Mouse (Mus musculus): ENCODE data around the gene Slc7a5. TPM values are rescaled to one million over a fixed set of nuclear protein-coding genes. Genes with fewer than 3 reads are reported as not detected.

The Slc7a5 gene
- polyA plus RNA-seq, 1 experiment from 2014 or later: 37.3 TPM

DNA sequence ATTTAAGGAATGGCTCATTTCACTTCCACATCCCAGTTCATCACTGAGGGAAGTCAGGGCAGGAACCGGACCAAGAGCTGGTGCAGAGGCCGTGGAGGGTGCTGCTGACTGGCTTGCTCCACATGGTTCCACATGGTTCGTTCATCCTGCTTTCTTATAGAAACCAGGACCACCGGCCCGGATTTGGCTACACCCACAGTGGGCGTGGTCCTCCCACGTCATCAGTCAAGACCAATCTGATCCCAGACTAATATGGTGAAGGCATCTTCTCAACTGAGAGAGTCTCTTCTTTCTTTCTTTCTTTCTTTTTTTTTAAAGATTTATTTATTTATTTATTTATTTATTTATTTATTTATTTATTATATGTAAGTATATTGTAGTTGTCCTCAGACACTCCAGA, 24.1 kb upstream of the Slc7a5 start:
- H3K9me3 ChIP-seq (ENCODE audit: control insufficient read depth, low read length): no peaks in the 10 kb centered on the region
- H3K4me1 ChIP-seq (ENCODE audit: control insufficient read depth, insufficient read depth, low read length): peaks cover 3% of the 10 kb centered on the region; the same call in 1 of the 2 replicates
- ATAC-seq (ENCODE audit: insufficient read depth, low FRiP score, low TSS enrichment) (no peak), DNase-seq (ENCODE audit: low spot score) (no peak)
- no peak overlapping the region for H3K4me2 ChIP-seq (ENCODE audit: low read depth)
- no peak overlapping the region for H3K4me3 ChIP-seq (ENCODE audit: low read depth, low read length)
- H3K36me3 ChIP-seq (ENCODE audit: control insufficient read depth, insufficient read depth, low read length): no peaks in the 10 kb centered on the region
- no peaks in the 10 kb centered on the region for H3K27me3 ChIP-seq (ENCODE audit: control insufficient read depth, insufficient read depth, low read length)
- no peak overlapping the region for H3K9ac ChIP-seq (ENCODE audit: low read length)
- H3K27ac ChIP-seq (ENCODE audit: low read depth, low read length): no peak overlapping the region
- 84% methylated on average over 7 of the region's 7 CpGs for WGBS

DNA sequence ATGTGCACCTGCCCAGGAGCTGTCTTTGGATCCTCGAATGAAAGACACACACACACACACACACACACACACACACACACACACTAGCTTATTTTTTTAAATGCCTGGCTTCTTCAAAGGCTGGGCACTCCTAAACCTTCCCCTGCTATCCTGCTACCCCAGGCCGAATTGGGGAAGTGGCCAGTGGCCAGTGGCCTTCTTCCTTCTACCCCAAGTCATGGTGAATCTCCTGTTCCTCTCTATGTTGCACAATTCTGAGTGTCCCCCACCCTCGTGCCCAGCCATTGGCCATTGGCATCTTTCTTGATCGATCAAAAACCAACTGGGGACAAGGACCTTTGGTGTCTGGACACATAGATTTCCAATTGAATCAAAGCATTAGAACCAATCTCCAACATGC, 22.6 kb upstream of the Slc7a5 start:
- no peak for DNase-seq (ENCODE audit: low spot score)
- H3K27ac ChIP-seq (ENCODE audit: low read depth, low read length): no peak overlapping the region
- no peaks in the 10 kb centered on the region for H3K27me3 ChIP-seq (ENCODE audit: control insufficient read depth, insufficient read depth, low read length)
- 81% methylated on average over 4 of the region's 4 CpGs for WGBS
- H3K4me3 ChIP-seq (ENCODE audit: low read depth, low read length): no peak overlapping the region
- peaks cover 2% of the 10 kb centered on the region; the same call in 1 of the 2 replicates for H3K4me1 ChIP-seq (ENCODE audit: control insufficient read depth, insufficient read depth, low read length)
- ATAC-seq (ENCODE audit: insufficient read depth, low FRiP score, low TSS enrichment): no peak
- H3K36me3 ChIP-seq (ENCODE audit: control insufficient read depth, insufficient read depth, low read length): no peaks in the 10 kb centered on the region
- no peak overlapping the region for H3K9ac ChIP-seq (ENCODE audit: low read length)
- no peaks in the 10 kb centered on the region for H3K9me3 ChIP-seq (ENCODE audit: control insufficient read depth, low read length)
- H3K4me2 ChIP-seq (ENCODE audit: low read depth): no peak overlapping the region

- no peak overlapping the region for H3K9ac ChIP-seq (ENCODE audit: low read length)
- DNase-seq (ENCODE audit: low spot score) (peak; percentile 56), ATAC-seq (ENCODE audit: insufficient read depth, low FRiP score, low TSS enrichment) (no peak)
- no peak overlapping the region for H3K27ac ChIP-seq (ENCODE audit: low read depth, low read length)
- H3K9me3 ChIP-seq (ENCODE audit: control insufficient read depth, low read length): no peaks in the 10 kb centered on the region
- no peak overlapping the region for H3K4me2 ChIP-seq (ENCODE audit: low read depth)
- no peaks in the 10 kb centered on the region for H3K4me1 ChIP-seq (ENCODE audit: control insufficient read depth, insufficient read depth, low read length)
- H3K36me3 ChIP-seq (ENCODE audit: control insufficient read depth, insufficient read depth, low read length): no peaks in the 10 kb centered on the region
- 41% methylated on average over 8 of the region's 8 CpGs for WGBS
- H3K4me3 ChIP-seq (ENCODE audit: low read depth, low read length): no peak overlapping the region
- no peaks in the 10 kb centered on the region for H3K27me3 ChIP-seq (ENCODE audit: control insufficient read depth, insufficient read depth, low read length)
These were observed 19.8 kb upstream of the Slc7a5 start for GRCm38 (mm10) chr8:121927316-121927715.

DNA sequence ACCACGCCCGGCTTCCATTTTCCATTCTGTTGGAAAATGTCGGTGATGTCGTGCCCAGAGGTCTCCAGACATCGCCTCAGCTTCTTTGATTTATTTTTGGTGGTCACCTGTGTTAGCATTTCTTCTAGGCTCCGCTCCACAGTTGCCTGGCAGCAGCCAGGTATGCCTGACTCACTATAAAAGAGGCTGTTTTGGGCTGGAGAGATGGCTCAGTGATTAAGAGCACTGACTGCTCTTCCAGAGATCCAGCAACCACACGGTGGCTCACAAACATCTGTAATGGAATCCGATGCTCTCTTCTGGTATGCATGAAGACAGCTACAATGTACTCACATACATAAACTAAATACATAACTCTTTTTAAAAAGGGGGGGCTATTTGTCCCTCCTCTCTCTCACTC, 18.8 kb upstream of the Slc7a5 start:
- DNase-seq (ENCODE audit: low spot score) (no peak), ATAC-seq (ENCODE audit: insufficient read depth, low FRiP score, low TSS enrichment) (no peak)
- Histone ChIP-seq H3K4me2 (ENCODE audit: low read depth) (no peak overlapping the region), H3K27me3 (ENCODE audit: control insufficient read depth, insufficient read depth, low read length) (no peaks in the 10 kb centered on the region), H3K36me3 (ENCODE audit: control insufficient read depth, insufficient read depth, low read length) (no peaks in the 10 kb centered on the region), H3K27ac (ENCODE audit: low read depth, low read length) (no peak overlapping the region), H3K4me3 (ENCODE audit: low read depth, low read length) (no peak overlapping the region), H3K9ac (ENCODE audit: low read length) (no peak overlapping the region), H3K9me3 (ENCODE audit: control insufficient read depth, low read length) (no peaks in the 10 kb centered on the region), H3K4me1 (ENCODE audit: control insufficient read depth, insufficient read depth, low read length) (no peaks in the 10 kb centered on the region)
- 66% methylated on average over 8 of the region's 8 CpGs for WGBS

DNA sequence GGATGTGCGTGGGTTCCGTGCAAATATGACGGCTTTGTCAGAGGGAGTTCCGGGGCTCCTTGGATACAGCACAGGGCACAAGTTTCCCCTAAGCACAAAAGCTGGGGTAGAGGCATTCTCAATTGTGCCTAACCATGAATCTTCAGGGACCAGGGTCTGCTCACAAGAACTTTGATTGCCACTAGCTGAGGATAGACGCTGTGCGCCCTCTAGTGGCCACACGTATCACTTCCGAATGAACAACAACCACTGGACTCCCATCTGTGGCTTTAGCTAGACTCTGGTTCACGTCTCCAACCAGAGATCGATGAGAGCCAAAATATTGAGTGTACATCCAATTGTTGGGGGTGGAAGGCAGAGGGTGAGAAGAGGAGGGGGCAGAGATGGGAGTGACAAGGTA, 18.1 kb upstream of the Slc7a5 start:
- H3K4me3 ChIP-seq (ENCODE audit: low read depth, low read length): no peak overlapping the region
- ATAC-seq (ENCODE audit: insufficient read depth, low FRiP score, low TSS enrichment) (no peak), DNase-seq (ENCODE audit: low spot score) (peak; percentile 80)
- no peaks in the 10 kb centered on the region for H3K4me1 ChIP-seq (ENCODE audit: control insufficient read depth, insufficient read depth, low read length)
- no peaks in the 10 kb centered on the region for H3K36me3 ChIP-seq (ENCODE audit: control insufficient read depth, insufficient read depth, low read length)
- no peaks in the 10 kb centered on the region for H3K9me3 ChIP-seq (ENCODE audit: control insufficient read depth, low read length)
- H3K4me2 ChIP-seq (ENCODE audit: low read depth): no peak overlapping the region
- 29% methylated on average over 10 of the region's 10 CpGs for WGBS
- no peaks in the 10 kb centered on the region for H3K27me3 ChIP-seq (ENCODE audit: control insufficient read depth, insufficient read depth, low read length)
- H3K27ac ChIP-seq (ENCODE audit: low read depth, low read length): no peak overlapping the region
- H3K9ac ChIP-seq (ENCODE audit: low read length): no peak overlapping the region

GRCm38 (mm10) chr8:121924681-121925080, 17.2 kb upstream of the Slc7a5 start:
- H3K4me2 ChIP-seq (ENCODE audit: low read depth): no peak overlapping the region
- H3K27me3 ChIP-seq (ENCODE audit: control insufficient read depth, insufficient read depth, low read length): no peaks in the 10 kb centered on the region
- ATAC-seq (ENCODE audit: insufficient read depth, low FRiP score, low TSS enrichment): no peak
- H3K4me1 ChIP-seq (ENCODE audit: control insufficient read depth, insufficient read depth, low read length): no peaks in the 10 kb centered on the region
- H3K4me3 ChIP-seq (ENCODE audit: low read depth, low read length): no peak overlapping the region
- WGBS: 88% methylated on average over 5 of the region's 5 CpGs
- H3K27ac ChIP-seq (ENCODE audit: low read depth, low read length): no peak overlapping the region
- no peak for DNase-seq (ENCODE audit: low spot score)
- no peaks in the 10 kb centered on the region for H3K36me3 ChIP-seq (ENCODE audit: control insufficient read depth, insufficient read depth, low read length)
- no peak overlapping the region for H3K9ac ChIP-seq (ENCODE audit: low read length)
- no peaks in the 10 kb centered on the region for H3K9me3 ChIP-seq (ENCODE audit: control insufficient read depth, low read length)

- ATAC-seq (ENCODE audit: insufficient read depth, low FRiP score, low TSS enrichment): no peak
- no peak for DNase-seq (ENCODE audit: low spot score)
- no peaks in the 10 kb centered on the region for H3K4me1 ChIP-seq (ENCODE audit: control insufficient read depth, insufficient read depth, low read length)
- H3K9me3 ChIP-seq (ENCODE audit: control insufficient read depth, low read length): no peaks in the 10 kb centered on the region
- H3K4me3 ChIP-seq (ENCODE audit: low read depth, low read length): no peak overlapping the region
- 56% methylated on average over 8 of the region's 8 CpGs for WGBS
- H3K9ac ChIP-seq (ENCODE audit: low read length): no peak overlapping the region
- H3K36me3 ChIP-seq (ENCODE audit: control insufficient read depth, insufficient read depth, low read length): no peaks in the 10 kb centered on the region
- H3K4me2 ChIP-seq (ENCODE audit: low read depth): no peak overlapping the region
- no peaks in the 10 kb centered on the region for H3K27me3 ChIP-seq (ENCODE audit: control insufficient read depth, insufficient read depth, low read length)
- no peak overlapping the region for H3K27ac ChIP-seq (ENCODE audit: low read depth, low read length)
These were observed 14.6 kb upstream of the Slc7a5 start for GRCm38 (mm10) chr8:121922101-121922500.

DNA sequence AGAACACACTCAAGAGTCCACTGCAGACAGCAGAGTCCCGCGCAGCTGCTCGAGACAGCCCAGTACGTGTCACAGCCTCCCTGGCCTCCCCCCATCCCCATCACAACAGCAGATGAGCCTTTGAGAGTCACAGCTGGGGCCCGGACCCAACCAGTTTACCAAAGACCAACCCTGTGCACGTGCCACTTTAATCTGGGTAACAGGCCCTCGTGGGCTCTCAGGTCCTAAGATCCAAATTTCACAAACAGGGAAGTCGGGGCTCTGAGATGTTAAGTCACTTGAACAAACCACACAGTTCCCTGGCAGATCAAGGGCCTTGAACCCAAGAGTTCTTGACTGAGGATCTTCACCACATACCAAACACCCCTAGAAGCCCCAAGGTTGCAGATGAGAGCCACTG, 14.1 kb upstream of the Slc7a5 start:
- no peaks in the 10 kb centered on the region for H3K27me3 ChIP-seq (ENCODE audit: control insufficient read depth, insufficient read depth, low read length)
- DNase-seq (ENCODE audit: low spot score): no peak
- H3K4me2 ChIP-seq (ENCODE audit: low read depth): no peak overlapping the region
- WGBS: 62% methylated on average over 8 of the region's 8 CpGs
- no peak for ATAC-seq (ENCODE audit: insufficient read depth, low FRiP score, low TSS enrichment)
- no peaks in the 10 kb centered on the region for H3K4me1 ChIP-seq (ENCODE audit: control insufficient read depth, insufficient read depth, low read length)
- no peaks in the 10 kb centered on the region for H3K36me3 ChIP-seq (ENCODE audit: control insufficient read depth, insufficient read depth, low read length)
- no peak overlapping the region for H3K9ac ChIP-seq (ENCODE audit: low read length)
- H3K9me3 ChIP-seq (ENCODE audit: control insufficient read depth, low read length): no peaks in the 10 kb centered on the region
- H3K27ac ChIP-seq (ENCODE audit: low read depth, low read length): no peak overlapping the region
- H3K4me3 ChIP-seq (ENCODE audit: low read depth, low read length): no peak overlapping the region

GRCm38 (mm10) chr8:121919731-121920130, 12.2 kb upstream of the Slc7a5 start:
- no peak for DNase-seq (ENCODE audit: low spot score)
- WGBS: 38% methylated on average over 3 of the region's 3 CpGs
- no peaks in the 10 kb centered on the region for H3K4me1 ChIP-seq (ENCODE audit: control insufficient read depth, insufficient read depth, low read length)
- no peaks in the 10 kb centered on the region for H3K27me3 ChIP-seq (ENCODE audit: control insufficient read depth, insufficient read depth, low read length)
- H3K36me3 ChIP-seq (ENCODE audit: control insufficient read depth, insufficient read depth, low read length): no peaks in the 10 kb centered on the region
- no peak overlapping the region for H3K27ac ChIP-seq (ENCODE audit: low read depth, low read length)
- no peak overlapping the region for H3K4me3 ChIP-seq (ENCODE audit: low read depth, low read length)
- H3K9me3 ChIP-seq (ENCODE audit: control insufficient read depth, low read length): no peaks in the 10 kb centered on the region
- no peak overlapping the region for H3K4me2 ChIP-seq (ENCODE audit: low read depth)
- H3K9ac ChIP-seq (ENCODE audit: low read length): no peak overlapping the region
- no peak for ATAC-seq (ENCODE audit: insufficient read depth, low FRiP score, low TSS enrichment)

Measured in neural tube, embryonic 11.5 days (tissue).